Mouse (Mus musculus): ENCODE measurements around the gene Hspa4. TPM values are rescaled to one million over a fixed set of nuclear protein-coding genes. Genes with fewer than 3 reads are reported as not detected.

Gene Hspa4
- polyA plus RNA-seq, 1 experiment from 2014 or later, result 84.5 TPM

GRCm38 (mm10) chr11:53249686-53250085 is 50.6 kb downstream of the Hspa4 start:
- DNase-seq (ENCODE audit: low spot score) (no peak), ATAC-seq (replicated peaks; ENCODE audit: low FRiP score, low read depth) (no peak)
- Histone ChIP-seq H3K9me3 (replicated peaks; ENCODE audit: low read length) (no peaks in the 10 kb centered on the region), H3K27me3 (ENCODE audit: insufficient read depth, low read length) (no peaks in the 10 kb centered on the region), H3K27ac (no peak overlapping the region), H3K4me2 (ENCODE audit: low read length) (no peak overlapping the region), H3K4me3 (replicated peaks; ENCODE audit: low read depth, low read length) (no peak overlapping the region), H3K4me1 (replicated peaks; ENCODE audit: insufficient read depth, low read length) (no peaks in the 10 kb centered on the region), H3K36me3 (ENCODE audit: insufficient read depth, low read length) (no peaks in the 10 kb centered on the region), H3K9ac (ENCODE audit: low read depth, low read length) (no peak overlapping the region)
- TF ChIP-seq CTCF (IDR thresholded peaks at IDR 0.05; ENCODE audit: low read depth), result no peak
- WGBS, result 81% methylated on average over 5 of the region's 5 CpGs

DNA sequence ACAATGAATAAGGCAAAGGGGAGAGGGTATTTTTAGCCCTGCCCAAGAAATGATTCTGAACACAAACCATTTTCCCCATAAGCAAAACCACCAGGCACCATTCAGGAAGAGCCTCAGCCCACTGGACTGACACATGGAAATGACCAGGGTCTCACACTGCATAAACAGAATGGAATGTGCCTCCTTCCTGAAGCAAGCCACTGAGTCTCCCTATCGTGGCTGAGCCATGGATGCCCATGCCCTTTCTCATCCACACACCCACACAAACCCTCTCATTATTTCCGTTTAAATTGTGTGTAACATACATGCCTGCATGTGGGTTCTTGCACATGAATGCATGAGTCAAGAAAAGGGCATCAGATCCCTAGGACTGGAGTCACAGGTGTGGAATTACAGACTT is 54.7 kb downstream of the Hspa4 start:
- Histone ChIP-seq H3K36me3 (ENCODE audit: insufficient read depth, low read length) (no peaks in the 10 kb centered on the region), H3K9ac (ENCODE audit: low read depth, low read length) (no peak overlapping the region), H3K4me2 (ENCODE audit: low read length) (no peak overlapping the region), H3K4me3 (replicated peaks; ENCODE audit: low read depth, low read length) (no peak overlapping the region), H3K27me3 (ENCODE audit: insufficient read depth, low read length) (no peaks in the 10 kb centered on the region), H3K9me3 (replicated peaks; ENCODE audit: low read length) (peaks cover 3% of the 10 kb centered on the region; the same call in 1 of the 2 replicates), H3K27ac (no peak overlapping the region), H3K4me1 (replicated peaks; ENCODE audit: insufficient read depth, low read length) (no peaks in the 10 kb centered on the region)
- 49% methylated on average over 2 of the region's 2 CpGs for WGBS
- DNase-seq (ENCODE audit: low spot score) (no peak), ATAC-seq (replicated peaks; ENCODE audit: low FRiP score, low read depth) (no peak)
- no peak for TF ChIP-seq CTCF (IDR thresholded peaks at IDR 0.05; ENCODE audit: low read depth)

- DNase-seq (ENCODE audit: low spot score), result no peak
- H3K36me3 ChIP-seq (ENCODE audit: insufficient read depth, low read length), result no peaks in the 10 kb centered on the region
Measured at GRCm38 (mm10) chr11:53243199-53243598, 57.1 kb downstream of the Hspa4 start.

GRCm38 (mm10) chr11:53233590-53233989 is 66.7 kb downstream of the Hspa4 start:
- no peak for TF ChIP-seq CTCF (IDR thresholded peaks at IDR 0.05; ENCODE audit: low read depth)
- no peaks in the 10 kb centered on the region for H3K9me3 ChIP-seq (replicated peaks; ENCODE audit: low read length)
- no peak overlapping the region for H3K27ac ChIP-seq
- H3K4me3 ChIP-seq (replicated peaks; ENCODE audit: low read depth, low read length), result no peak overlapping the region
- no peak overlapping the region for H3K9ac ChIP-seq (ENCODE audit: low read depth, low read length)
- H3K4me1 ChIP-seq (replicated peaks; ENCODE audit: insufficient read depth, low read length), result no peaks in the 10 kb centered on the region
- whole genome bisulfite sequencing, result 52% methylated on average over 9 of the region's 9 CpGs
- DNase-seq (ENCODE audit: low spot score), result no peak
- H3K27me3 ChIP-seq (ENCODE audit: insufficient read depth, low read length), result no peaks in the 10 kb centered on the region
- no peaks in the 10 kb centered on the region for H3K36me3 ChIP-seq (ENCODE audit: insufficient read depth, low read length)
- no peak overlapping the region for H3K4me2 ChIP-seq (ENCODE audit: low read length)
- no peak for ATAC-seq (replicated peaks; ENCODE audit: low FRiP score, low read depth)

More at GRCm38 (mm10) chr11:53243199-53243598, 57.1 kb downstream of the Hspa4 start:
- H3K9ac ChIP-seq (ENCODE audit: low read depth, low read length), result no peak overlapping the region
- no peaks in the 10 kb centered on the region for H3K4me1 ChIP-seq (replicated peaks; ENCODE audit: insufficient read depth, low read length)
- ATAC-seq (replicated peaks; ENCODE audit: low FRiP score, low read depth), result no peak
- H3K9me3 ChIP-seq (replicated peaks; ENCODE audit: low read length), result peaks cover 3% of the 10 kb centered on the region; the same call in 1 of the 2 replicates
- 51% methylated on average over 11 of the region's 11 CpGs for WGBS
- H3K27me3 ChIP-seq (ENCODE audit: insufficient read depth, low read length), result no peaks in the 10 kb centered on the region
- H3K4me2 ChIP-seq (ENCODE audit: low read length), result no peak overlapping the region
- TF ChIP-seq CTCF (IDR thresholded peaks at IDR 0.05; ENCODE audit: low read depth), result peak; percentile 66; the same call in 1 of the 2 replicates
- no peak overlapping the region for H3K4me3 ChIP-seq (replicated peaks; ENCODE audit: low read depth, low read length)
- H3K27ac ChIP-seq, result no peak overlapping the region

- Histone ChIP-seq H3K36me3 (ENCODE audit: insufficient read depth, low read length) (no peaks in the 10 kb centered on the region), H3K9ac (ENCODE audit: low read depth, low read length) (no peak overlapping the region), H3K27ac (no peak overlapping the region), H3K27me3 (ENCODE audit: insufficient read depth, low read length) (no peaks in the 10 kb centered on the region), H3K9me3 (replicated peaks; ENCODE audit: low read length) (no peaks in the 10 kb centered on the region), H3K4me3 (replicated peaks; ENCODE audit: low read depth, low read length) (no peak overlapping the region), H3K4me1 (replicated peaks; ENCODE audit: insufficient read depth, low read length) (no peaks in the 10 kb centered on the region), H3K4me2 (ENCODE audit: low read length) (no peak overlapping the region)
- ATAC-seq (replicated peaks; ENCODE audit: low FRiP score, low read depth) (no peak), DNase-seq (ENCODE audit: low spot score) (no peak)
- no peak for TF ChIP-seq CTCF (IDR thresholded peaks at IDR 0.05; ENCODE audit: low read depth)
- 46% methylated on average over 5 of the region's 5 CpGs for WGBS
Measured at GRCm38 (mm10) chr11:53231836-53232235, 68.4 kb downstream of the Hspa4 start.

GRCm38 (mm10) chr11:53229011-53229410 is 71.2 kb downstream of the Hspa4 start:
- no peaks in the 10 kb centered on the region for H3K9me3 ChIP-seq (replicated peaks; ENCODE audit: low read length)
- no peak overlapping the region for H3K4me2 ChIP-seq (ENCODE audit: low read length)
- no peaks in the 10 kb centered on the region for H3K27me3 ChIP-seq (ENCODE audit: insufficient read depth, low read length)
- no peak for ATAC-seq (replicated peaks; ENCODE audit: low FRiP score, low read depth)
- H3K4me3 ChIP-seq (replicated peaks; ENCODE audit: low read depth, low read length), result no peak overlapping the region
- 74% methylated on average over 3 of the region's 3 CpGs for WGBS
- no peak overlapping the region for H3K27ac ChIP-seq
- TF ChIP-seq CTCF (IDR thresholded peaks at IDR 0.05; ENCODE audit: low read depth), result no peak
- no peaks in the 10 kb centered on the region for H3K4me1 ChIP-seq (replicated peaks; ENCODE audit: insufficient read depth, low read length)
- no peaks in the 10 kb centered on the region for H3K36me3 ChIP-seq (ENCODE audit: insufficient read depth, low read length)
- no peak overlapping the region for H3K9ac ChIP-seq (ENCODE audit: low read depth, low read length)
- DNase-seq (ENCODE audit: low spot score), result no peak

GRCm38 (mm10) chr11:53210876-53211275 is 89.4 kb downstream of the Hspa4 start:
- Histone ChIP-seq H3K9me3 (replicated peaks; ENCODE audit: low read length) (no peaks in the 10 kb centered on the region), H3K27me3 (ENCODE audit: insufficient read depth, low read length) (no peaks in the 10 kb centered on the region), H3K4me3 (replicated peaks; ENCODE audit: low read depth, low read length) (no peak overlapping the region), H3K27ac (no peak overlapping the region), H3K36me3 (ENCODE audit: insufficient read depth, low read length) (no peaks in the 10 kb centered on the region), H3K4me2 (ENCODE audit: low read length) (no peak overlapping the region), H3K9ac (ENCODE audit: low read depth, low read length) (no peak overlapping the region), H3K4me1 (replicated peaks; ENCODE audit: insufficient read depth, low read length) (no peaks in the 10 kb centered on the region)
- WGBS, result 68% methylated on average over 9 of the region's 9 CpGs
- DNase-seq (ENCODE audit: low spot score) (no peak), ATAC-seq (replicated peaks; ENCODE audit: low FRiP score, low read depth) (no peak)
- TF ChIP-seq CTCF (IDR thresholded peaks at IDR 0.05; ENCODE audit: low read depth), result no peak

Other genes with a start within 250 kb of the Hspa4 start
- gene Zcchc10, start 24.2 kb upstream of the Hspa4 start, polyA plus RNA-seq (2015; fragmentation: Nextera tagmentation; extraction: Ambion mirVana), result 21.1 and 25.3 TPM in 2 replicates
- 33.9 and 34.5 TPM in 2 replicates for gene Aff4, start 50.4 kb upstream of the Hspa4 start, polyA plus RNA-seq (2015; fragmentation: Nextera tagmentation; extraction: Ambion mirVana)
- gene Leap2, start 122.7 kb upstream of the Hspa4 start, polyA plus RNA-seq (2015; fragmentation: Nextera tagmentation; extraction: Ambion mirVana), result 0.24 and 0.28 TPM in 2 replicates
- gene Uqcrq, start 130.4 kb upstream of the Hspa4 start, polyA plus RNA-seq (2015; fragmentation: Nextera tagmentation; extraction: Ambion mirVana), result 1,154 and 1,231 TPM in 2 replicates
- gene Gdf9, start 130.6 kb upstream of the Hspa4 start, polyA plus RNA-seq (2015; fragmentation: Nextera tagmentation; extraction: Ambion mirVana), result 0.57 and 1.0 TPM in 2 replicates
- gene Gm10447, start 156.7 kb upstream of the Hspa4 start, polyA plus RNA-seq (2015; fragmentation: Nextera tagmentation; extraction: Ambion mirVana), result 0.08 and 0.14 TPM in 2 replicates
- gene Shroom1, start 156.7 kb upstream of the Hspa4 start, polyA plus RNA-seq (2015; fragmentation: Nextera tagmentation; extraction: Ambion mirVana), result 1.1 and 1.2 TPM in 2 replicates
- gene Gm9837, start 170.0 kb upstream of the Hspa4 start, polyA plus RNA-seq (2015; fragmentation: Nextera tagmentation; extraction: Ambion mirVana), result not detected in 2 replicates
- not detected in 2 replicates for gene Gm9945, start 179.7 kb upstream of the Hspa4 start, polyA plus RNA-seq (2015; fragmentation: Nextera tagmentation; extraction: Ambion mirVana)
- 0.26 and 0.39 TPM in 2 replicates for gene Sowaha, start 179.8 kb upstream of the Hspa4 start, polyA plus RNA-seq (2015; fragmentation: Nextera tagmentation; extraction: Ambion mirVana)
- gene Sept8, start 218.8 kb upstream of the Hspa4 start, polyA plus RNA-seq (2015; fragmentation: Nextera tagmentation; extraction: Ambion mirVana), result 13.1 and 15.7 TPM in 2 replicates